Mouse (Mus musculus) spleen, adult 2 months (tissue): ENCODE measurements around the gene Dmrt1.

ENCODE experiments used
- CTCF ChIP-seq: fragments of 200-500 bp; IDR thresholded peaks from 2 replicates; pipeline ENCODE4 v1.5.1; 2011; ENCODE audit warnings: mild to moderate bottlenecking, inconsistent platforms; ENCODE audit not compliant: insufficient read depth, insufficient read length, insufficient replicate concordance; ENCODE audit errors: extremely low read depth
- POLR2A ChIP-seq: fragments of 200-500 bp; IDR thresholded peaks from 2 replicates; pipeline ENCODE4 v1.6.1; 2011; ENCODE audit warnings: low read depth, low read length, inconsistent platforms

GRCm38 (mm10) chr19:25460760-25461159, 44.7 kb upstream of the Dmrt1 start:
- TF ChIP-seq CTCF (no peak), POLR2A (no peak)
